Mouse (Mus musculus): Measurements from ENCODE around the gene Stard3nl.
A peak's percentile ranks its signal among the peaks of the same experiment; 100 is the strongest.
"Not testable (repeated sequence)": the region's sequence is repeated elsewhere in the genome, so short reads cannot be mapped to it uniquely, and the experiment has no call there.

Stard3nl gene

GRCm38 (mm10) chr13:19381112-19381828 is 14.3 kb downstream of the Stard3nl start:
- DNase-seq: no peak

- no peak for DNase-seq
Observed at GRCm38 (mm10) chr13:19379313-19379712, 16.3 kb downstream of the Stard3nl start.

- no peak for DNase-seq
Observed at GRCm38 (mm10) chr13:19372133-19372729, 23.4 kb downstream of the Stard3nl start.

GRCm38 (mm10) chr13:19368817-19369216 is 26.8 kb downstream of the Stard3nl start:
- no peak for DNase-seq

GRCm38 (mm10) chr13:19367536-19367935 is 28.1 kb downstream of the Stard3nl start:
- DNase-seq: no peak

- no peak for DNase-seq
Observed at GRCm38 (mm10) chr13:19366866-19367265, 28.7 kb downstream of the Stard3nl start.

DNA sequence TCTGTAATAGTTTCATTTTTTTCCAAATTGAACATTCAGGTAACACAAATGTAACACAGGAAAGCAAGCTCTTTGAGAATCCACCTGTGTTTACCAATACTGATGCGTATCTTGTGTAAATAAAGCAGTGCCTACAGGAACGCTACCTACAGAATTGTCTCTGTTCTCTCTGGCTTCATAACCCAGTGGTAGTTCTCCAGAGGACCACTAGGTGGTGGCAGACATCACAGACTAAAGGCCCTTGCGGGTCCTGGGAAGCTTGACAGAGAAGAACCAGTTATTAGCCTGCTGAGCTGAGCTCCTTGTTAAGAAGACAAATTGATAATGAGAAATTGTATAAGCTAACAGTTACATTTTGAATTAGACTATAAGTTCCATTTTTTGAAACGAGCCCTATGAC is 30.0 kb downstream of the Stard3nl start:
- peak; percentile 30 to 64 for DNase-seq

DNA sequence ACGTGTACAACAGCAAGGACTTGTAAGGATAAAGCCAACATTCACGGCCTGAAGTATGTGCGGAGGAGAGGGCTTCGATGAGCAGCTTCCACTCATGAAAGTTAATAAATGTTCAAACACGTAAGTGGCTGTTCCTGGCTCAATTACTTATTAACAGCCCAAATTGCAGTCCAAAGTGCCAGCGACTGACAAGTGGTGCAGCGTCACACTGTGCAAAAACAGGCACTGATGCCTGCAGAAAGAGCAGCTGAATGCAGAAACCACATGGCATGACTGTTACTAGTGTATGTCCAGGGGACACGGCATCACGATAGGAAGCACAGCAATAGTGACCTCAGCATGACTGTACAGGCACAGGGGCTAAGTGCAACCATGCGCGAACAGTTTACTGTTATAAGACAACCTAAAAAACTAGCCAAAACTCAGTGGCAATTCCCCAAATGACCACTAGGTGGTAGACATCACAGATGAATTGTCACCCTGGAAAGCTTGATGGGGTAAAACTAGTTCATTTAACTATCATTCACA is 31.3 kb downstream of the Stard3nl start:
- peak in 1 of 2 experiments; percentile 36 for DNase-seq

GRCm38 (mm10) chr13:19362358-19362757 is 33.2 kb downstream of the Stard3nl start:
- no peak for DNase-seq

DNA sequence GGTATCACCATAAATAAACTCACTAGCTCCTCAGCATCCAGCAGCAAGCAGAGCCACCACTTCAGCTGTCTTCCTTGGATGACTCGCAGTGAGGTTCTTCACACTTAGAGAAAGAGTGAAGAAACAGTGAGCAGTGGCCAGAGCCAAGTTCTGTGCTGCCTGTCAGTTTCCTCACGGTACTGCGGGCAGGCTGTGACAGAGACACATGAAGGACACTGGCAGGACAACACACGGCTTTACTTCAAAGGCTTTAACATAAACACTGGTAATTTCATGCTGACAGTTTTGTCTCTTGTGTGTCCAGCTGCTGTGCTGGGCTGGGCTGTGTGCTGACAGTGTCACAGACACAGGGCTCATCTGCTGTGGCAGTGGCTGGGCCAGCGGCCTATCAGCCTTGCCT is 37.6 kb downstream of the Stard3nl start:
- no peak for DNase-seq

DNA sequence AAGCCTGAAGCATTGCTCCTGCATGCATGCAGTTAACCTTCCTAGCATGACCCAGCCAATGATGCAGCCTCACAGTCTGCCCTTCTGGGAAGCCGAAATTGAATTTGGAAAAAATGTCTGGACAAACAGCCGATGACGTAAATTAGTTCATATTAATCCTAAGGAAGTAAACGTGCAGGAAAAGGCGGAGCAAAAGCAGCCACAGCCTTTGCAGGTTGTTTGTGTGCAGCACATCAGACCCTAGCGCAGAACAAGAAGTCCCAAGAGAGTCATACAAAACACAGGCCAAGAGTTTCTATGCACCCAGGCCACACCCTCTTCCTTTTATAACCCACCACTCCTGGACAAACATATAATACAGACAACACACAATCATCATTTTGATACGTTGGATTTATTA is 38.3 kb downstream of the Stard3nl start:
- DNase-seq: no peak

DNA sequence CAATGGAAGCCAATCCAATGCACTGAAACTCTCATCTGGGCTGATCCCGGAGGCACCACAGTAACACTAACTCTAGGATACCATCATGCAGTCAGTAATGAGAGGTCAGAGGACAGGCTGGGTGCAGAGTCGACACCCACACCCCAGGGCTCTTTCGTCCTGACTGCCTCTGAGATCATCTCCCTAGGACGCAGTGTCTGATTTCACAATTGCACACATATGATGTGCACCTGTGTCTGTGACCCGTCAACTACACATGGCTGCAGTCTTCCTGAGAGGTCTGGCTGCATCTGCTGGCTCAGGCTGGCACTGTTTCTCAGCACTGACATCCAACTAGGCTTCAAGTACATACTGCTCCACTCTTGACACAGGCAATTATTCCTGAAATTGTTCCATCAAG is 38.9 kb downstream of the Stard3nl start:
- no peak for DNase-seq

DNA sequence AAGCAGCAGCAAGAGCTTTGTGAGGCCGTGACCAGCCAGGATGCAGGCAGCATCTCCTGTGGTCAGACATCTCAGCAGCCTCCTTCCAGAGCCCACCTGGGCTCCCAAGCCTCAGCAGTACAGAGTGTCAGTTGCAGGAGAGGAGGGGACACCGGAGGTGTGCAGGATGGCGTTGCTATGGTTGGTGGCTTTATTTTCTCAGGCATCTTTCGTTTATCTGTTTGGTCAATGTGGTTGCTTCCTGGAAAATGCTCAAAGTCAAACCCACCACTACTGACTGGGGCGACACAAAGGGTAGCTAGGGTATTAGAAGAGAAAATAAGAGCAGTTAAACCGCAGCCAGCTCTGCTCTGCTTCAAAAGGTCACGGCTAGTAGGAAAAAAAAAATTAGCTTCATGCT is 39.5 kb downstream of the Stard3nl start:
- no peak for DNase-seq

- no peak for DNase-seq
Observed at GRCm38 (mm10) chr13:19352795-19353194, 42.8 kb downstream of the Stard3nl start.

- DNase-seq: not testable (repeated sequence)
Observed at GRCm38 (mm10) chr13:19340356-19340755, 55.2 kb downstream of the Stard3nl start.

DNA sequence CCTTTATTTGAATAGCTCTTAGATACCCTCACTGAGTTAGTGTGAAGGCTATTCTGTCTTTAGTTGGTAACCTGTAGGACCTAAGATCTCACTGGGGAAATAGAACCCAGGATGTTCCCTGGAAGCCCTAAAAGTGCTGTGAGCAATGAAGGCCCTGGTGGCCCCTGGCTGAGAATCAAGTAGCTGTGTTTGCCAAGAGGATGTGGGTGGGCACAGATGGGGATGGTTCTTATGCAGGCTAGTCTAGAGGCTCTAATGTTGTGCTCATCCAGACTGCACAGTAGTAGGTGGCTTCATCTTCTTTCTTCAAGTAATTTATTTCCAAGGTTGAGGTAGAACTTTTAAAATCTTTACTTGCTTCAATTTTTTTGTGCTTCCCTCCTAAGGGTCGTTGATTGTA is 59.3 kb downstream of the Stard3nl start:
- DNase-seq: not testable (repeated sequence)
